Mouse (Mus musculus) ovary, adult 18-20 months (tissue): ENCODE results near the gene Pdzd9.
A peak's percentile ranks its signal among the peaks of the same experiment; 100 is the strongest.
"Not testable (repeated sequence)": the region's sequence is repeated elsewhere in the genome, so short reads cannot be mapped to it uniquely, and the experiment has no call there.

Experiments
- DNase-seq: peaks from one replicate; pipeline ENCODE4 v3.0.0; 2022; ENCODE audit warnings: low spot score, mixed read lengths

Gene Pdzd9

DNA sequence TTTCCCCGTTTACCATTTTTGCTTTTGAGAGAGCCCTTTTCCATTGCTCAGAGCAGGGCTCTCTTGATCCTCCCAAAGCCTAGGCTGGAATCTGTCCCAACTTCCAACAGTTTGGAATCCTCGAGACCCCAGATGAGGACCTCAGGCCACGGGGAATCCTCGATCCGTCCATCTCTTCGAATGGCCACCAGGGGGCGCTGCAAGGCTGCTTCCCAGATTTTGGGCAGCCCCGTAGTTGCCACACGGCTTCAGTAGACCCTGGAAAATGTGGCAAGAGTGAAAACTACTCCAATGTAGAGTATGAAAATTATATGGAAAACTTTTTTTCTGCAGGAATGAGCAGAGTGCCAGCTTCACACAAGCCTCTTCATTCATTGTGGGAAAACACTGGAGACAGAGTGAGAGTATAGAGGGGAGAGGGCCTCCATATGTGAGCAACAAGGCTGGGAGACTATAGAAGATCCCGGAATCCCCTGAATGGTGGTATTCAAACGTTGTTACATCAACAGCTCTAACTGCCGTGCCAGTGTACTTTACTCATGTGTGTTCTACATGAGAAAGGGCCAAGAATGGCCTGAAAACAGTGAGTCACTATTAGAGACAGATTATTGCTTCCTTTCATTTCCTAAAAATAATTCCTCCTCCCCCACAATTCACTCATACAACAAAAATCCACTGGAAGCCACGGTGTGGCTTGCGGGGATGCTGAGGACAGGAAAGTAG lies at the start of gene Pdzd9:
Gene Pdzd9 (minus strand): TSS at position 191 of the 723 bp plus-strand sequence.
- DNase-seq = peak; percentile 35

DNA sequence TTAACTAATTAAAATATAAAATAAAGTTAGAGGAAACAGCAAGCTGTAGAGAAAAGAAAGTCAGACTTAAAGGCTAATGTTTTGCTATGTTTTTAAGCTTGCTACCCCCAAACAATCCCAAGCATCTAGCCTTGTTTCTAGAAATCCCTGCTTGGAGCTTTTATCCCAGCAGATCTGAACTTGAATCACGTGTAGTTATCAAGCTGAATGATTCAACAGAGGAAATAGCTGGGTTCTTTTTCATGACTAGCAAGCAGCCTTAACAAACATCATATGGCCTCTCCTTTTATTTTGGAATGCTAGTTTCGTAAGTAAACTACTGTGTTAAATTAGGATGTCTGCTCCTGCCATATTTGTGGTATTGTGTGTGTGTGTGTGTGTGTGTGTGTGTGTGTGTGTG lies 47.1 kb upstream of the Pdzd9 start:
- no peak for DNase-seq

DNA sequence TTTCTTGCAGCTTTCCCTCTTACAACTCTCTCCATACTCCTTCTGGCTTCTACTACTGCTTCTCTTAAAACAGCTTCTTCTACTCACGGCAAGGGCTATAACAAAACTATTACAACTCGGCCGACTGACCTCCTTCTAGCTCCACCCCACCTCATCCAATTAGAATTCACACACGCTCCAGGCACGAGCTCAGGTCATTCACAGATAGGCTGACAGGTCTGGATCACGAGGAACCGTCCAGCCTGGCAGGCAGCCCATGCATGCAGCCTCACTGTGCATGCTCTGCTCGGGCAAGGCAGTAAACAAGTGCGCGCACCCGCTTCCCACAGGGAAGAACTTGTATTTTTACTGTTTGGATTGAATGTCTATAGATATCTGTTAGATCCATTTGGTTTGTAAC lies 43.8 kb upstream of the Pdzd9 start:
- DNase-seq = not testable (repeated sequence)

DNA sequence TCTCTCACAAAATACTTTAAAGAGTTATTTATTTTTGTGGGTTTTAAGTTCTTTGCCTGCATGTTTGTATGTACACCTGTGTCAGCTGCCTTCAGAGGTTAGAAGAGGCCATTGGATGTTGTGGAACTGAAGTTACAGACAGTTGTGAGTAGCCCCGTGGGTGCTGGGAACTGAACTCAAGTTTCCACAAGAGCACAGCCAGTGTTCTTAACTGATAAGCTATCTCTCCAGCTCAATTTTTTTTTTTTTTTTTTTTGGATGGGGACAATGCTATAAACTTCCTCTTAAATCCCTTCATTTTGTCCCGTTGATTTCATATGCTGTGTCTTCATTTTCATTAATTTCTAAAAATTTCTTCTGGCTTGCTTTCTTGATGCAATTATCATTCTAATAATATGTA lies 43.1 kb upstream of the Pdzd9 start:
- no peak for DNase-seq

DNA sequence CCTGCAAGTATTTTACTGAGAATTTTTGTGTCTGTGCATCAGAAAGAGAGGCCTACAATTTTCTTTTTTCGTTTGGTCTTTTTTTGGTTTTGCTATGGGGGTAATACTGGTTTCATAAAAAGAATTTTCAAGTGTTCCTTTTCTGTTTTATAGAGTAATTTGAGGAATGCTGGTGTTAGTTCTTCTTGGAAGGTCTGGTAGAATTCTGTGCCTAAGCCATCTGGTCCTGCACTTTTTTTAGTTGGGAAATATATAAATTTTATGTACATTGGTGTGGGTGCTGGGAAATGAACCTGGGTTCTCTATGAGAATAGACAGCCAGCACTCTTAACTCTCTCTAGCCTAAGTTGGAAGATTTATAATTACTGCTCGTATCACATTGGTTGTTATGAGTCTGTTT lies 41.9 kb upstream of the Pdzd9 start:
- no peak for DNase-seq

DNA sequence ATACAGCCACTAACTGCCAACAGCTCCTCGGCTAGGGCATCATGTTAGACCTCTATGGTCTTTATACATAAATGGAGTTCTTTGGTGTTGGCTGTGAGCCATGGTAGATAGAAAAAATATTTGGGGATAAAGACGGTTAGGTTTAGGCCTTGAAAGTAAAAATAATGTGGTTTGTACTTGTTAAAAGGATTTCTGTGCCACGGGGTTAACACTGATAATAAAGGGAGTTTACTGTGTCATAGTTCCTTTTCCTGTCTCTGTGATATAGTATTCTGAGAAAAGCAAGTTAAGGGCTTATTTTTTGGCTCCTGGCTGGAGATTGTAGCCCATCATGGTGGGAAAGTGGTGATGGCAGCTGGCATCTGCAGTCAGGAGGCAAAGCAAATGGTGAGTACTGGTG lies 33.7 kb upstream of the Pdzd9 start:
- DNase-seq = no peak

DNA sequence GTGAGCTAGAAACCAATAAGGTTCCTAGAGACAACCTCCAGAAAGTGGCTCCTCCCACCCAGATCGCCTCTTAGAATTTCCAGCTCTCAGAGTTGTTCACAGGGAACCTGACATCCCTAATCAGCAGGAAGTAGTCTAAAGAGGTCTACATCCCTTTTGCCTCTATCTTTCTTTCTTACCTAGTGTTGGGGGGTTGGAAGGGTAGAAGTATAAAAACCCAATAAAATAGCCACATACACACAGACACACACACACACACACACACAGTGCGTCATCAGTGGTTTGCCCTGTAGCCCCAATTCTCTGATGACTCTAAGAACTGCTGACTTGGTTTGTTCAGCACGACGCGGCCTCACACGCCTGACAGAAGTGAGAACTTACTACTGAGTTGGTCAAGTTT lies 29.4 kb upstream of the Pdzd9 start:
- DNase-seq = no peak

DNA sequence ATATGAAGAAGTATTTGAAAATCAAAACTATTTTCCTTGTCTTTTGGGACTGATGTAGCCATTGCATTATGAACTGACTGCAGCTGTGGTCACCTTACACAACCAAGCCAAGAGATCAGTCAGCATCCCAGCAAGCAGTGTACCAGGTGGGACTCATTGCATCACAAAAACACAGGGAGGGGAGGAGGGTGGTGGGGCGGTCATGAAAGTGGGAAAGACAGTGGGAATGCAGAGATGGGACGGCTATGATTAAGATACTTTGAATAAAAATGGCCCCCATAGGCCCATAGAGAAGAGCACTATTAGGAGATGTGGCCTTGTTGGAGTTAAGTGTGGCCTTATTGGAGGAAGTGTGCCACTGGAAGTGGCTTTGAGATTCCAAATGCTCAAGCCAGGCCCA lies 26.2 kb upstream of the Pdzd9 start:
- DNase-seq = no peak

DNA sequence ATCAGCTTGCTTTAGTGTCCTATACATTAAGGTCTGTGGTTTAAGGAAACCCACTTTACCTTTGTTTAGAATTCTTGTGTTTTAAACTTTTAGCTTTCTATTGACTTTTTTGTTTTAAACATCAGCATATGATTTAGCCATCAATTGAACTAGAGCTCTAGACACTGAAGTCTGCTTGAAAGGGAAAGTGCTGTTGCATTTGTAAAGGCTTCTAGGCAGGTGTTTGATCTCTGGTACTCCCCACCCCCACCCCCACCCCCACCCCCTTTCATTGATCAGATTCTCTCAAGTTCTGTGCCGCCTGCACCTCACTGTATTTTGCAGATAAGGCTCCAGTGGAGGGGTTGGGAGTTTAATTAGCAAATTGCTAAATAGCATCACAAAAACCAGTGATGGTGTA lies 25.5 kb upstream of the Pdzd9 start:
- no peak for DNase-seq

DNA sequence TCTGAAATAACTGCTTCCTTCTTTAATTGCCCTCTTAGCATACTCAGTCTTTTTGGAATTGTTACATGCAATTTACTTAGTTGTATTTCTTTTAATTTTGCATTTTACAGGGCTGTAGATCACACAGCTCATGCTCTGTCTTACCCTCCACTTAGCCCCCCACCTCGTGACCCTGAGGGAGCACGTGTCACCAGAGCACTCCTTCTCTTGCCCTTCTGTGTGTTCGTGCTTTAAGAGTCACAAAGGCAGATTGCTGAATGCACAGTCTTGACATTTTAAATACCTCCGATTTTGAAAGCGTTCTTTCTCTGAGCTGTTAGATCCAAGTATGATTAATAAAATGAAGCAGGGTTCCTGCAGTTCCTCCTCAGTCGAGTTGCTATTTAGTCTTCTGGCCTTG lies 25.1 kb upstream of the Pdzd9 start:
- no peak for DNase-seq

DNA sequence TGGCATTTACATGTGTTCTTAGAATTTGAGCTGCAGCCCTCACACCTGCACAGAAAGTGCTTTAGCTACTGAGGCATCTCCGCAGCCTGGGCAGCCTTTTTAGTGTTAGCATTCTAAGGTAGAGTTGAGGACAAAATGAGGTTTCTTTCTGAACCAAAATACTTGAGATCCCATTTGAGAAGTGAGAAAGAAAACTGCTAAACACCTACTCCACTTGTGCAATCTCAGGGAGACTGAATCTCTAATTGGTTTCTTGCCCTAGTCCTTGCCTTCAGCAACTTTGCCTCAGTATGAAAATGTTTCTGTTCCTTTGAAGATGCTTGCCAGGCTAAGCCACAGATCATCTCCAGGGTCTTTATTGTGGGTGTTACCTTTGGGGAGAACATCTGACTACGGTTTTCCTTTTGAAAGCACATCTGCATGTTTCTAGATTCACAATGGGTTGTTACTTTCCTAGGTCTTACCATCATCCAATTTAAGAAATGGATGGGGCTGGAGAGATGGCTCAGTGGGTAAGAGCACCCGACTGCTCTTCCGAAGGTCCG lies 23.8 kb upstream of the Pdzd9 start:
- no peak for DNase-seq

DNA sequence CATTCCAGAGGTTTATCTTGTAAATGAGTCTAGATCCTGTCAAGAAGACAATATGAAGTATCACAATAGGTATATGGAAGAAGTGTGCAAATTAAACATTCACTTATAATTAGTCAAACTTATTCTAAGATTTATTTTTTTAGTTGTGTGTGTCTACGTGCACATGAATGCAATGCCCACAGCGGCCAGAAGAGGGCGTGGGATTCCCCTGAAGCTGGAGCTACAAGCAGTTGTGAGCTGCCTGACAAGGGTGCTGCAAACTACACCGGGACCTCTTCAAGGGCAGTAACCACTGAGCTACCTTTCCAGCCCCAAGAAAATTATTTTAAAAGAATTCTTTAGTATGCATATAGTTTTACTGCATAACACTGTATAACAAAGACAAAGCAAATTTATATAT lies 20.5 kb upstream of the Pdzd9 start:
- DNase-seq = no peak

DNA sequence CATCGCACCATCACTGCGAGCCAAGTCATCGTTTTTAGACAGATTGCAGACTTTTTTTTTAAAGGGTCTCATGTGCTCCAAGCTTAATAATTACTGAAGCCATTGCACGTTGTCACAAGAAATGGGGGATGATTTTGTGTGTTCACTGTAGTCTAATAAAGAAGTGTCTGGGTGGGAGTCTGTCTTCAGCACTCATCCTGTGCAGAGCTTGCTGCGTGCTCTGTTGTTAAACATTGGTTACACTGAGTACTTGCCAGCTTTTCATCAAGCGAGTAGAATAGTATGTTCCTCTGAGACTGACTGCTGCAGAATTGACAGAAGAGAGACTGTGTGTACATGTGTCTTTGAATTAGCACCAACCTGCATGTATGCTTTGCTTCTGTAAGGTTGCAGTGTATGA lies 15.1 kb upstream of the Pdzd9 start:
- no peak for DNase-seq

DNA sequence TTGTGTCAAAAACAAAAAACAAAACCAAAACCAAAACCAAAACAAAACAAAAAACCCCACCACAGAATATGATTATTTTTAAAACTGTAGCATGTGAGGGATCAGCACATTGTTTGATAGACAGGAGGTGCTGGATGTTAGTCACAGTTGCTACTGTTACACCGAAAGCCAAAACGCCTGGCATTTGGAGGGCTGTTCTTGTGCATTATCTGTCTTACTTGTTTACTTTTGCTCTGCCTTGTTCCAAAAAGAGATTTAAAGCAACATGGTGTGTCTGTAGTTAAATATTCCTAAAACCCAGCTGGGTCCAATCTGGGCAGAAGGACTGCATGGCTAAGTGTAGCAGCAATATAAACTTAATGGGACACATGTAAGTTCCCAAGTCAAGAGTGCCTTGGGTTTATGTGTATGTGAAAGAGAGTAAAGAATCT lies 14.6 kb upstream of the Pdzd9 start:
- DNase-seq = no peak

DNA sequence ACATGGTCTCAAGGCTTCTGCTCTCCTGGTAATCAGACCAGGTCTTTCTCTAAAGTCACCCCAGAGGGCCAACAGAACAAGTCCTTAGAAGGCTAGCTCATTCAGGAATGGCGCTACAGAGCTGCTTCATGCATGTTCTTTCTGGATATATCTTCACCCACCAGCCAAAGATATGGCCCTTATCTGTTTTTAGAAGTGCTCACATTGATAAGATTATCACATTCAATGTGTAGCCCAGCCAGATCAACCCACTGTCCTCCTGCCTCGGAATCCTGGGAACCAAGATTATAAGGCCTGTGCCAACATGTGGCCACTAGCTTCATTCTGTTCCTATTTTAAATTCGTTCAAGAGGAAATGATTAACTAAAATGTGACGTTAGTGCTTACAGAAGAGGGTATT lies 11.9 kb upstream of the Pdzd9 start:
- DNase-seq = no peak

DNA sequence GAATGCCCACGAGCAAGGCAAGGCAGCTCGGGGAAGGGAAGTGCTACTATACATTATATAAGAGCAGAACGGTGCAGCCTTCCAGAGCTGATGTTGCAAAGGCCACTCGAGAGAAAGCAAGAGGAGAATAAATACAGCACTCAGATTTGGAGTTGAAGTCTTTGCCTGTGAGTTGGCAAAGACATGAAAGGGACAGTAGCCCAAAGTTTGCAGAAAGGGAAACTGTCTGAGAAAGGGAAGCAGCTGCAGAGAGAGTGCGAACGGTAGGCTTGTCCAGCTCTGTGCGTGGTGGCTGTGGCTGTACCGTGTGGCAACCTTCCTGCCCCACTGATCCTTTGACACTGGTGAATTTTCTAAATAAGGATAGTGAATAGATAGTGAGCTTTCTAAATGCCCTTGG lies 8.9 kb upstream of the Pdzd9 start:
- DNase-seq = no peak

DNA sequence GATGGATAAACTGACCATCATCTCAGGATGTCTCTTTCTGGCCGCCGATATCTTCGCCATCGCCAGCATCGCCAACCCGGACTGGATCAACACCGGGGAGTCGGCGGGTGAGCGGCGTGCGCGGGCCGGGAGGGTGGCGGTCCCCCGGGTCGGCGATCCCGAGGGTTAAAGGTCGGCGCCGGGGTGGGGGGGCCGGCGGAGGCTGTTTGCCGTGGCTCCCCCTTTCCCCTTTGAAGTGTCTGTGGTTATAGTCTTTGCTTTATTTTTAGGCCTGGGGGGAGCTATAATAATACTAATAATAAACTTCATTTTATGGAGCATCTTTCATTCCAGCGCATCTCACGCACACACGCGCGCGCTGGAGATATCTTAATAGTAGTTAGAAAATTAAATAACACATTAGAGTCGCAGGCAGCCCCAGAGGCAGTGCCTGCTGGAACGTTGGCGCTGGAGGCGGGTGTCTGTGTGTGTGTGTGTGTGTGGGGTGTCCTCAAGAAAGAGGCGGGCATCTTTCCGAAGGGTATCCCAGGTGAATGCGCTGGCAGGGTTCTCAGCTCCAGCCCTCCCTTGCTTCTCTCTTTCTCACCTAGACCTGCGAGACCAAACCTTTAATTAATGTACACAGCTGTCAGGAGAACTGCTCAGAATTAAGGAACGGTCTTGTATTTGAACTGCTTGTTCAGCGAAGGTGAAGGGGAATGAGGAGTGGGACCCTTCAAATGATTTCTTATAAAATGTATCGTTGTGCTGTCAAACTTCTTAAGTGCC lies 7.8 kb upstream of the Pdzd9 start:
- DNase-seq = peak; percentile 6

DNA sequence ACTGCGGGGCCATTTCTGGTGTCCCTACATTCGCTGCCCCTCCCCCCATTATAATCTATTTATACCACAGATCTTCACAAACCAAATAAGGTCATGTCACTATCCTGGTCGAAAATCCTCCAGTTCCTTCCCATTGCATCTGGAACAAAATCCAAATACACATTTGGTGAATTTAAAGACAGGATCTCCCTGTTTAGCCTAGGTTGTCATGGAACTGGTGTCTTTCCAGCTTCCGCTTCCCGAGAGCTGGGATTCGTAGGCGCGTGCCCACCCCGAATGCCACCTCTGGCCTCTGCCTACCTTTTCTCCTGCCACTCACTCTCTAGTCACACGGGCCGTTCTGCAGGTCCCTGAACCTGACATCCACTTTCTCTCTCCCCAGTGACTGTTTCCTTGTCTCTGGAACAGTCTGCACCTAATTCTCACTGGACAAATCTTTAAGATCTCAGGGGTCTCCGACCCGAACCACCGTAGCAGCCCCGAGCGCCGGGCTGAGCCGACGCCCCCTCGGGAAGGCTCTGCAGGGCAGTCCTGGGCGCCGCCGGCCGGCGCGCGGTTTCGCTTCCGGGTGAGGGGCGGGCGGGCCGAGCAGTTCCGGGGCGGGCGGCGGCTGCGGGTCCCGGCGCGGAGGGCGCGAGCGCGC lies 7.0 kb upstream of the Pdzd9 start, which contains the start of gene Mosmo:
Gene Mosmo (plus strand): TSS at position 618 of the 643 bp plus-strand sequence.
- DNase-seq = peak; percentile 27

DNA sequence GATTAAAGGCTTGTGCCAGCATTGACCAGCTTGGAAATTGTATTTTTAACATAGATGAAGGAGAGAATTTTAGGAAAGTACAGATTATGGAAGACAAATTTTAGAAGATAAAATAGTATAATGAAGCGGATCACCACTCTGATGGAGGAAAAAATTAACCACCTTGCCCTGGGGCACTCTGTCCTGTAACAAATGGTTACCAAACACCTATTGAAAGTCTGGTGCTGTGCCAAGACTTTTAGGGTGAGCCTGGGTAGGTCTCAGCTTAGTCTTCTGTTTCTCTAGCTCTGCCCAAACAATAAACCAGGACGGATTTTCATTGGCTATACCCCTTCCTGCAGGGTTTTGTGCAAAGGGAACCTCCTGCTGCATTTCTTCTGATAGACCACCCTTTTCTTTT lies 1.1 kb upstream of the Pdzd9 start:
- DNase-seq = no peak

DNA sequence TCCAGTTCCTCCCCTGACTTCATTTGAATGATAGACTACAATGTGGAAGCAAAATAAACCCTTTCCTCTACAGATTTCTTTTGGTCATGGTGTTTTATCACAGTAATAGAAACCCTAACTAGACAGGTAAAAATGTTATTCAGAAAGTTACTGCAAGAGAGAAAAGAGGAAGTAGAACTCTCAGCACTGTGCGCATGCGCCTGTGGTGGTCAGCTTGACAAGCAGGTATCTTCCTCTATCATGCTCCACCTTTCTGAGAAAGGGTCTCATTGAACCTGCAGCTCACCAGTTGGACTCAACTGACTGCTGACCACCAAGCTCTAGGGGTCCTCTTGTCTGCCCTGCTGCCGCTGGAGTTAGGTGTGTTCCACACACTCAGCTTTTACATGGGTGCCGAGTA lies 8.1 kb downstream of the Pdzd9 start:
- DNase-seq = no peak

DNA sequence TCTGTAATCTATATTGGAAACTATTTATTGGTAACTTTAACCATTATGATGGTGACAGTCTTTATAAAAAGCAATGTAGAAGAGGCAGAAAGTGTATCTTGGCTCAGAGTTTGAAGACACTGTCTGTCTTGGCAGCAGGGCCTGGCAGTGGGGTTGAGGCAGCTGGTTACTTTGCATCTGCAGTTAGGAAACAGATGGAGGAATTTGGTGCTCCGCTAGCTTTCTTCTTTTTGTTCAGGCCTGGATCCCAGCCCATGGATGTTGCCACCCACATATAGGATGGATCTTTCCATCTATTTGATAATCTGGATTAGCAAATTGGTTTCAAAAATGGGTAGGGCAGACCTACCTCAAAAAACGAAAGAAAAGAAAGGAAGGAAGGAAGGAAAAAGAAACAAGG lies 22.3 kb downstream of the Pdzd9 start:
- DNase-seq = no peak

DNA sequence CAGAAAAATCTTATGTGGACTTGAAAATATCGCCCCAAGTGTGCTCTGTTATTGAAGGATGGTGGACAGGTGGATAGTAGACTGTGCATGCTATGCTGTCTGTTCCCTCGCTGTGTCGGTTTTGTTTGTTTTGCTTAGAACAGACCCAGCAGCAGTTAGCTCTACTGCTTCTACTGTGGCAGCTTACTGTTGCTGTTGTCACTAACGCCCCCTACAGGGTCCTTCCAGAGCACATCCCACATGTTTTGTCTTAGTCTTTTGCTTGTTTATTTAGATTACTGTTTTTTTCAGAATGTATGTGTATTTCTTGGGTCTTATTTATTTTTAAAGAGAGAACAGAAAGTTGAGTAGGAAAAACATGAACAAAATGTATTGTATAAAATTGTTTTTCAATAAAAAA lies 26.9 kb downstream of the Pdzd9 start:
- DNase-seq = no peak

DNA sequence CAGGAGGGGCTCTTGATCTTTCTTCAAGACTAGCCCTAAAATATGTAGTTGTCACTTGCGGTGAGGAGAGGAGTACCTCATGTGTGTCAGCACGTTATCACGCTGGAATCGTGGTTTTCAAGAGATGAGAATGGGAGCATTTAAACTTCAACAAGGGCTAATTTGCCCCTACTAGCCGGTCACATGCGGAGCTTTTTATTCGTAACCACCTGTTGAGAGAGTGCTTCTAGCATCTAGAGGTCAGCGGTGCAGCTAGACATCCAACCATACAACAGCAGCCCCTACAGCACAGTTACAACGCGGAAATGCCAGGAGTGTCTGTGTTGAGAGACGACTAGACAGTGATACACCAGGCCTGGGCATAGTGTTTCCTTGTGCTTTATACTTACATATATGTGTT lies 34.3 kb downstream of the Pdzd9 start:
- no peak for DNase-seq
